Mouse (Mus musculus) R1 (cell line): ENCODE results near the gene Tcte1.

Source experiments
- DNase-seq: peaks from one replicate; pipeline ENCODE4 v3.0.0-alpha.2; 2018; ENCODE audit warnings: low read depth, low spot score

Gene Tcte1

GRCm38 (mm10) chr17:45511757-45512156 lies 11.5 kb upstream of the Tcte1 start:
- no peak for DNase-seq

- peak; percentile 71 for DNase-seq
Measured at GRCm38 (mm10) chr17:45515204-45515726, 8.0 kb upstream of the Tcte1 start.

- DNase-seq: no peak
Measured at GRCm38 (mm10) chr17:45515806-45516205, 7.4 kb upstream of the Tcte1 start.

- peak; percentile 88 for DNase-seq
Measured at GRCm38 (mm10) chr17:45516488-45516887, 6.7 kb upstream of the Tcte1 start.

- no peak for DNase-seq
Measured at GRCm38 (mm10) chr17:45517135-45517534, 6.1 kb upstream of the Tcte1 start.

GRCm38 (mm10) chr17:45517549-45518215 lies 5.6 kb upstream of the Tcte1 start:
- no peak for DNase-seq

- DNase-seq: no peak
Measured at GRCm38 (mm10) chr17:45518766-45519475, 4.3 kb upstream of the Tcte1 start.

- DNase-seq: no peak
Measured at GRCm38 (mm10) chr17:45520136-45520535, 3.1 kb upstream of the Tcte1 start.

- no peak for DNase-seq
Measured at GRCm38 (mm10) chr17:45524961-45525360, 1.7 kb downstream of the Tcte1 start.

- DNase-seq: peak; percentile 91
Measured at GRCm38 (mm10) chr17:45526571-45526970, 3.3 kb downstream of the Tcte1 start.

GRCm38 (mm10) chr17:45530346-45530782 lies 7.1 kb downstream of the Tcte1 start:
- peak; percentile 56 for DNase-seq

- DNase-seq: no peak
Measured at GRCm38 (mm10) chr17:45532896-45533295, 9.7 kb downstream of the Tcte1 start.

- no peak for DNase-seq
Measured at GRCm38 (mm10) chr17:45536264-45536663, 13.0 kb downstream of the Tcte1 start.

GRCm38 (mm10) chr17:45538394-45538793 lies 15.2 kb downstream of the Tcte1 start:
- DNase-seq: no peak

- DNase-seq: no peak
Measured at GRCm38 (mm10) chr17:45539664-45540063, 16.4 kb downstream of the Tcte1 start.

GRCm38 (mm10) chr17:45542129-45542528 lies 18.9 kb downstream of the Tcte1 start:
- no peak for DNase-seq

GRCm38 (mm10) chr17:45542705-45543104 lies 19.5 kb downstream of the Tcte1 start:
- DNase-seq: no peak

- no peak for DNase-seq
Measured at GRCm38 (mm10) chr17:45543115-45543514, 19.9 kb downstream of the Tcte1 start.

GRCm38 (mm10) chr17:45544001-45544872 lies 21.0 kb downstream of the Tcte1 start:
- peak; percentile 94 for DNase-seq

GRCm38 (mm10) chr17:45544873-45545277 lies 21.6 kb downstream of the Tcte1 start:
- DNase-seq: no peak

- DNase-seq: peak; percentile 53
Measured at GRCm38 (mm10) chr17:45545278-45545961, 22.2 kb downstream of the Tcte1 start.
